Mouse (Mus musculus): Measurements from ENCODE around the gene Cct8l1.

The Cct8l1 gene

DNA sequence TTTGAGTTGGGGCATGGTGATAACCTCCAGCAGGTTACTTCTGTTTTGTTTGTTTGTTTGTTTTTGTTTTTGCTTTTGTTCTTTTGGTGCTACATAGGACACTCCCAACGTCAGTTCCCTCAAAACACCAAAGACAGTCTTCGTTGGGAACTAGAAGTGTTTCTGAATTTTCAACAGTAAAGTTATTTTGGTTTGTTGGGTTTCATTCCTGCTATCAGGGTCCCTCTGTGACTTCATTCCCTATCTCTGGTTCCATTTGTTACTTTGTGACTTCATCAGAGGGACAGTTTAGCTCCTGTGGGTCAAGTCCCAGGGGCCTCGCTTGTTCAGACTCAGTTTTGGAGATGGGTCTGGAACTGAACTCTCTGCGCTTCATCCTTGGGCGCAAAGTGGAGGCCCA, at the start of gene Cct8l1:
Gene Cct8l1, plus strand, starts transcription at position 301 of the 400 bp plus-strand sequence.
- in situ Hi-C loops (cut with MboI), result no loop called here

DNA sequence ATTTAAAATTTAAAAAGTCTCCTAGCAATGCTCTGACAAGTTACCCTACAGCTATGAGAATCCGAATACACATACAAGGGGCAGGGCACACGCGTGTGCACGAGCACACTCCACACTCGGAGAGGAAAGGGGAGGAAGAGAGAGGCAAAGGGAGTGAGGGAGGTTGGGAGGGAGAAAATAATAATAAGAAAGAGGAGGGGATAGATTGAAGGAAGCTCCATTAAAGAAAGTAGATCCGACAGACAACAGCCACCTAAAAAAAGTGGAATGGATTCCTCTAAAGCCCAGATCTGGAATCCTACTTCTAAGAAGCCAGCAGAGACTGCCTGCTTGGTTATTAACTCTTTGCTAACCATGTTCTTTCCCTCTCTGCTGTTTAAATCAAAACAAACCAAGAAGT, 43.8 kb upstream of the Cct8l1 start:
- in situ Hi-C loops (cut with MboI), result no loop called here

GRCm38 (mm10) chr5:25475789-25476188, 40.1 kb upstream of the Cct8l1 start:
- in situ Hi-C loops (cut with MboI), result no loop called here

GRCm38 (mm10) chr5:25478863-25479262, 37.0 kb upstream of the Cct8l1 start:
- in situ Hi-C loops (cut with MboI), result no loop called here

GRCm38 (mm10) chr5:25496652-25497051, 19.2 kb upstream of the Cct8l1 start:
- in situ Hi-C loops (cut with MboI), result no loop called here

DNA sequence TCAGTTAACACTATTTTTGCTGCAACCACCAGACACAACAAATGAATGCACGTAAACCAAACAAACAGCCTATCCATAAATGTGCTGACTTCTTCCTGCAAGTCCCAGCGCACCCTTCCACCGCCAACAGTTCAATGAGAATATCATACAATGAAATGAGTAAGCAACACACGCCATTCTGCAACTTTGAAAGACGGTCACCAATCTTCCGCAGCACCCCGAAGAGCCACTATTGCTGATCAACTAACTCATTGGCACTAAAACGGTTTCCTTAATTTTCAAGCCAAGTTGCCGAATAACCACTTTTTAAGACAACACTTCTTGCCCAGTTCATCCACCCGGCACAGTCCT, 18.5 kb upstream of the Cct8l1 start:
- in situ Hi-C loops (cut with MboI), result no loop called here

DNA sequence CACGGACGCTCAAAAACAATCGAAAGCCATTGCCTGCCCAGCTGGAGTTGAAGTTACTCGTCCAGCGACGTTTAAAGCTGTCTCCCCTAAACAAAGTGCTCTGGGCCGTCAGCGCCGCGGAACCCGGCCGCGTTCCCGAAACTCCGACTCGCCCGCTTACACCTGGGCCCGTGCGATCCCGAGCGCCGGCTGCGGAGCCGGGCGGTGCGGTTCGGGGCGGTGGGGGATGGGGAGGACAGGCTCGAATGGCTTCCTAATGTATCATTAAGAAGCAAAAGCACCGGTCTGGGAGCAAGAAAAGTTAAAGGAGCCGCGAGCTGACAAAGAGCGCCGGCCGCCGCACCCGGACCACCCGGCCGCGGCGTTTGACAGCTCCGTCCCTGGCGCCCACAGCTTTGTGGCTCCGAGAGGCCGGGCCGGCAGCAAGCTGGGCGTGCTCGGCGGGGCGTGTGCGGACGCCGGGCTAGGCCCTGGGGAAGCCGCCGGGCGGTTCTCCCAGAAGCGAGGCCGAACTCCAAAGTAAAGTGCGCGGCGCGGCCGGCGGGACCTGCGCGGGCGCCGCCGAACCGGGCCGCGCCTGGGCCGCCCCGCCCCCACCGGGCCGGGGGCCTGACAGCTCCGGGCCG, 18.0 kb upstream of the Cct8l1 start:
- in situ Hi-C loops (cut with MboI), result no loop called here

DNA sequence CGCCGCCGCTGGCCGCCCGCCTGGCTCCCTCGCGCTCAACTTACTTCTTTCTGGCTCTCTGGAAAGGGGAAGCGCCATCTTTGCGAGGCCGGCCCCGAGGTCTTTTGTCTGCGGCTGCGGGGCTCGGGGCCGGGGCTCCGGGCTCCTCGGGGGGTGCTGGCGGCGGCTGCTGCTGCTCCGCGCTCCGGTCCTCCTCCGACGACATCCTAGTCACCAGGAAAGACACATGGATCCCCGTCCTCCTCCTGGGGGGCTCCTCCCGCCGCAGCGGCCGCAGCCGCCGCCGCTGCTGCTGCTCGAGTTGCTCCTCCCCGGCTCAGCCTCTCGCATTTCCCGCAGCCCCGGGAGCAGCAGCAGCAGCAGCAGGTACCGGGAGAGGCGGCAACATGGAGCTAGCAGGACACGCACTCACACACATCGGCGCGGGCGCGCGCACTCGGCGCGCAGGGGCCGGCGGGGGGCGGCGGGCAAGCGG, 17.5 kb upstream of the Cct8l1 start, which contains the start of gene Kmt2c:
Gene Kmt2c, minus strand, starts transcription at position 438 of the 475 bp plus-strand sequence.
- in situ Hi-C loops (cut with MboI), result no loop called here

- in situ Hi-C loops (cut with MboI), result no loop called here
Measured at GRCm38 (mm10) chr5:25498821-25499422, 16.9 kb upstream of the Cct8l1 start.

DNA sequence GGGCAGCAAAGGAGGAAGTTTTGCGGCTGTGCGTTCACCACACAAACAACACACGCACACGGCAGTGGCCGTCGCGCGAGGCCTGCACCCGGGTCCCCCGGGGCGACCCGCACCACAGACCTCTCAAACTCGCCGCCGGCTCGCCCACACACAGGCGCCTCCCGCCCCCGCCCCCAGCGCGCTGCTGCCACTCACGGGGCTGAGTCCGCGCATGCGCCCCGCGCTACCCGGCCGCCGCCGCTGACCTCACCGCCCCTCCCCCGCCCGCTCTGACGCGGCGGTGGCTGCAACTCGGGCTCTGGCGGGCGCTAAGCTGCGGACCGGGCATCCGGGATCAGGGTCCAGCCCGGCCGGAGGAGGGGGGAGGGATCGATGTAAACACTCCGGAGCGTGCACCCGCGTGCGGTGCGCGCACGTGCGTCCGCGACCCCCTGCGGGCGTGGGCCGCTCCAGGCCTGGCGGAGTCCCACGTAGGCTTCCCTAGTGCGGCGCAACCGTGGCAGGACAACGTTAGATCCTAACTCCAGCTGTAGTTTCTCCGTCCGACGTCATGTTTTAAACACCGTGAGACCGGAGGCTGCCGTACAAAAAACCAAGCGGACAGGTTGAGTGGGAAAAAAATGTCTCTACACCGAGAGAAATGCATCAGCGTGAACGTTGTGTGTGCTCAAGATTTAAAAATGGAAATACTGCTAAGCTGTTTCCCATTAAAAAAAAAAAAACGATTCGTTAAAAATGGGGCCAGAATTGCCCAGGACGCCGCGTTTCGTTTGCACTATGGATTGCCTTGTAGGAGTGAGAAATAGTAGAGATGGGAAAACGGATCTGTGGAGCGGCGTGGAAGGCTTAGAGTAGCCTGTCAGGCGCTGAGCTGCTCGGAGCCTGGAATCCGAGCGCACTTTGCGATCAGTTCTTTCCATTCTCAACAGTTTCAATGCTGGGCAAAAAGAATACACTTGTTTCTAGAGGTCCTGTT, 16.2 kb upstream of the Cct8l1 start:
- in situ Hi-C loops (cut with MboI), result no loop called here

- in situ Hi-C loops (cut with MboI), result no loop called here
Measured at GRCm38 (mm10) chr5:25500686-25501085, 15.2 kb upstream of the Cct8l1 start.

- in situ Hi-C loops (cut with MboI), result no loop called here
Measured at GRCm38 (mm10) chr5:25506041-25506440, 9.8 kb upstream of the Cct8l1 start.

DNA sequence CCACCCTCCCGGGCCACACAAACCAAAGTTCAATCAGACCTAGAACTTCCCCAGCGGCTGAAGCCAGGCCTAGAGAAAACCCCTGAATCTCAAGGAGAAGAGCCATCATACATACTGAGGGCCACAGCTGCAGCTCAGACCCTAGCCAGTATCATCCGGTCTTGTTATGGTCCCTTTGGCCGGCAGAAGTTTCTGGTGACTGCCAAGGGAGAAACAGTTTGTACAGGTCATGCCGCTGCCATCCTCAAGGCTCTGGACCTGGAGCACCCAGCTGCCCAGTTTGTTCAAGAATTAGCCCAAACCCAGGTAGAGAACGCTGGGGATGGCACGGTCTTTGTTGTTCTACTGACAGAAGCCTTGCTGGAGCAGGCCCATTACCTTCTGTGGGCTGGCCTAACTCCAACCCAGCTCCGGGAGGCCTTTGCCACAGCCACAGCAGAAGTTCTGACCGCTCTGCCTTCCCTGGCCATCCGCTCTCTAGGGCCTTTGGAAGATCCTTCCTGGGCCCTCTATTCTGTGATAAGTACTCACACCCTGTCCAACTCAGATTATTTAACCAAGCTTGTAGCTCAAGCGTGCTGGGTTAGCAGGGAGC, 531 bp downstream of the Cct8l1 start:
- in situ Hi-C loops (cut with MboI), result no loop called here

GRCm38 (mm10) chr5:25517550-25517949, 1.7 kb downstream of the Cct8l1 start:
- in situ Hi-C loops (cut with MboI), result no loop called here

- in situ Hi-C loops (cut with MboI), result no loop called here
Measured at GRCm38 (mm10) chr5:25519820-25520219, 4.0 kb downstream of the Cct8l1 start.

GRCm38 (mm10) chr5:25521461-25521860, 5.6 kb downstream of the Cct8l1 start:
- in situ Hi-C loops (cut with MboI), result no loop called here

DNA sequence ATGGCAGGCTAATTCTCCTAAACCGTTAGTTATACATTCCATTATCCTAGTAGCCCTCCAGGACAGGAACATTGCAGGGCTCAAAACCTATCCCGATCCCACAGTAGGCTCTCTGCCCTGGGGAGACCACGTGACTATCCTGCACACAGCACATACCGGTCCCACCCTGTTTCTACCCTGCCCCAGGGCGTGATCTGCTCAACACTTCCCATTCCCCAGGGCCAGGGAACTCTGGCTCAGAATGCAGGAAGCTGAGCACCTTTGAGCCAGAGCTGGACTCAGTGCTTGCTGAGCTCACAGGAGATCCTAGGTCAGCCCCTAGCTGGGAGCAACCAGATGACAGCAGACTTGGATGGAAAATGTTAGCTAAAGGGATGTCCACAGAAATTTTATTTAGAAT, 10.2 kb downstream of the Cct8l1 start:
- in situ Hi-C loops (cut with MboI), result no loop called here

GRCm38 (mm10) chr5:25526926-25527325, 11.1 kb downstream of the Cct8l1 start:
- in situ Hi-C loops (cut with MboI), result no loop called here

DNA sequence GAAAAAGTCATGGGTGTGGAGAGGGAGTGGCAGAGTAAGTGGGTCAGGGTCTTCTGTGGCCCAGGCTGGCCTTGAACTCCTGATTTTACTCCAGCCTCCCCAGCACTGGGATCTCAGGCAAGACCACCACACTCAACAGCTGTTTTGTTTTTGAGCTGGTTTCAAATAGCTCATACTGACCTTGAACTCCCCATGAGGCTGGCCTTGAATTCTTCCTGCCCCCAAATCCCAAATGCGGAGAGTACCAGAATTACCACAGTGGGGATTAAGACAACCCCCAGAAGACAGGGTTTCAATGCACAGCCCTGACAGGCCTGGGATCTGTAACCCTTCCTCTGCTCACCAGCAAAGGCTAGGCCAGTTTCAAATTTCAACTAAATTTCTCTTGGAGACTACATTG, 12.1 kb downstream of the Cct8l1 start:
- in situ Hi-C loops (cut with MboI), result no loop called here

- in situ Hi-C loops (cut with MboI), result no loop called here
Measured at GRCm38 (mm10) chr5:25528851-25529528, 13.1 kb downstream of the Cct8l1 start.

All from mature B cell (primary cell).